Mouse (Mus musculus) adrenal gland, adult (tissue): ENCODE data around the gene Kalrn.

Experiments used
- DNase-seq, 2 experiments: peaks; one replicate each; pipeline ENCODE4 v3.0.0; 2022 to 2023; ENCODE audit warnings: low spot score in 1 of 2; ENCODE audit not compliant: inconsistent age in 2 of 2

The Kalrn gene

DNA sequence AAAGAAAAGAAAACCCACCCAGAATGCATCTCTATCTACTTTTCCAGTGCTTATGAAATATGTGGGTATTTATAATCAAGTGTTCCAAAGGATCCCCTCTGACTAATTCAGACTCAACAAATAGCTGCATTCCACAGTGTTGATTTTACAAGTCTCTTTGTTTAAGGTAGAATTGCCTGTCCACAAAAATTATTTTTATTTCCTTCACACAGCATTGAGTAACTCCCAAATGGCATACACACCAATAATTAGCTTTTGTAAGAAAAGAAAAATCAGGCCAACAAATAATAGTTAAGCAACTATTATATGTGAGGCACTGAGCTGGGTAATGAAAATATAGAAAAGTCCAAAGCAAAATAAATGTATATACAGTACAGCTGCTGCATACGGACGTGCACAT, 12.9 kb downstream of the Kalrn start:
- DNase-seq, result no peak

DNA sequence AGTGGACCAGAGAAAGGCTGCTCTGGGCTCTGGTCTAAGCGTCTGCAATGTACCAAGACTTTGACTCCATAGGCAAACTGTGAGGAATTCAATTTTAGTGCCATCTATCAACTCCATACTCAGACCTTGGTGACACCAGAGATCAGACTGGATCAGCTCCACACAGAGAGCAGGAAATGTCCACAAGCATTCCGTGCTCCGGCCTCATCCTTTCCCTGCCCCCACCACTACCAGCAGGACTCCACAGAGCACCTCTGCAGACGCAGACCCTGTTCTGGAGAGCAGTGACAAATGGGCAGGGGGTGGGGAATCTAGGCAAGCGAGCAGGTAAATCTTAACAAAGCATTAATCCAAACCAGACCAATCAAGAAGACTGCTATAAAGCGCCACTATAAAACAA, 15.4 kb downstream of the Kalrn start:
- DNase-seq, result no peak

DNA sequence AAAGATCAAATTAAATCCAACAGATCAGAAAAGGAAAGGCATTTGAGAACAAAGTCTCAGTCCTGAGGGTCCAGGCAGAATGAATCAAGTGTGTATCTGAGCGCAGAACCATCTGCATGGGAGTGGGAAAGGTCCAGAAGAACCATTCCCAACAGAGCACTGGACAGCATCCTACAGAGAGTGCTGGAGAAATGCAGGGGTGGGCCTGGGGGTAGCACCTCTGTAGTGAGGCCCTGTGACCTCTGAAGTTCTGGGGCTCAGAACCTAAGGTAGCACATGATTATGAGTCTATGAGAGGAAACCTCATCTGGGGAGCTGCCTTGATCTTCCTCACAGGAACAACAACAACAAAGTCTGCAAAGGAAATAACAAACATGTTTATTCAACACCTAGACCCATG, 20.6 kb downstream of the Kalrn start:
- DNase-seq, result no peak

DNA sequence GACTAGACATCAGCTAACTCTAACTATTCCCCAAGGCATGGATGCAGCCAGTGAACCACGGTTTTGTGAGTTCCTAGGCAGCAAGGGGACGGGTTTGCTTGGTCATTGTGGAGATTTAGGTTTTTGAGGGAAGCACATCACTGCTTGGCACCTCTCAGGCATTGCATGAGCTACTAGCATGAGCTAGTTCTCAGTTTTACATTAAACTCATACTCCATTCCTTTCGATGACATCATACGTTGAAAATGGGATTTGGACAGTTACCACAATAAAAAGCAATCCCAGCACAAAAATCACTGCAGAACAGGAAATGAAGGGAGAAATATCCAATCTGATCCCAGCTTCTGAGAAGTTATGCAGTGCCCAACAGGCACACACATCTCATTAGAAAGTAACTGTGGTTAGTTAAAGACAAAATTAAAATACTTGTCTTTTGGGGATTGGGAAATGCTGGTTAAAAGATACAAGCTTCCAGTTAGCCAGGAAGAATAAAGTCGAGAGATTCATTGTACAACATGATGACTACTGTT, 23.8 kb downstream of the Kalrn start:
- no peak for DNase-seq

DNA sequence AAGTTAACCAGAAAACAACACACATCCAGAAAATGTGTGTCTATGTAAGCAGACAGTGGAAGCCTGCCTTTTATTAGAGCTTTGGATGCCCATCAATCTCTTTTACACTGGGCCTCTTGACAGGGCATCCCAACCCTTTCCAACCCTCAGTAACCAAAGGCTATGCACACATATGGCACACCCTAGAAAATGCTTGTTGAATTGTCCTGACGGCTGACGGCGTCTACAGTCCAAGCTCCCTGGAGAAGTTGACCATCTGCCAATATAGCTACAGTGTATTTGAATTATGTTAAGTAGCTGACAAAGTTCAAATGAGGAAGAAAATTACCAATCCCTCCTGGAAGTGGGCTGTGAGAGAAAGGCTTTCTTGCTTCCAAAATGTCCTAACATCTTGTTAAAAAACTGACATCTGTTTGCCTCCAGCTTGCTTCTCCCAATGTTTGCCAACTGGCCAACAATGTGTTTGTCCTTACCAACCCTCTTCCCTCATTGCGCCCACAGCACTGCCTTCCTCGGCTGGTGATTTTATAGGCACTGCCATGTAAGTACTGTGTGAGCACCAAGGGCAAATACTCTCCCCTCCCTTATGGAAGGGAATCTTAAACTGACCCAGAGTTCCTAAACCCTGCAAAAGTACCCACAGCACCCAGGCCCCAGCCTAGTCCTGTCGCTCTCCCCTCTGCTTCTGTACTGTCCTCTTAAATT, 26.4 kb downstream of the Kalrn start:
- DNase-seq, result no peak

DNA sequence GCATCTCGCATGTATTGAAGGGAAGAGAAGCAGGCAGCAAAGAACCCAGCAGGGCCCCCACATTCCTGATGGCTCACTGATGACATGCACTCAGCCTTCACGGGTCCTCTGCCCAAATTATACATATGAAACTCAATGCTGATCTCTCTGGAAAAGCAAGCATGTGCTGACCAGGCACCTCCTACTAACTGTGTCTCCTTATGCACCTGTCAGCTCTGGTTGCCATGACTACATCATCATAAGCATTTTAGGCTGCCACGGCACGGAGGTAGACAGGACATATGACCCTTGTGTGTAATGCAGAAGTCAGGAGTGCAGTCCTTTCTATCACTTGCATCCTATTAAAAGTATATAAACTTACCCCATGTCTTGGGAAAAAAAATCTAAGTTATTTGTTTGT, 29.6 kb downstream of the Kalrn start:
- no peak for DNase-seq

DNA sequence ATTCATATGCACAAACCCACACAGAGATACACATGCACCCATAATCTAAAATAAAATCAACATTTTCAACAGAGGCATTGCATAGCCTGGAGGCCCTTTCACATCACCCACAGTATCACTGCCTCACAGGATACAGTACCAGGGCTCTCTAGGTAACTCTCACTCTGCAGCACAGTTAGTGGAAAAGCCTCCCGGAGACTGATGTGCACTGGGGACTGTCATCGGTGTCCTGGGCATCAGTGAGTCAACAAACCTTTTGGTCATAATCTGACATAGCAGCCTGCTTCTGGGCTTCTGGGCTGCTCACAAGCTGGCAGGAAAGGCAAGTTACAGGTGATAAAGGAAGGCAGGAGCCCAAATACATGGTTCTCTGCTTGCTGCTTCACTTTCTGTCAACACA, 31.0 kb downstream of the Kalrn start:
- no peak for DNase-seq

DNA sequence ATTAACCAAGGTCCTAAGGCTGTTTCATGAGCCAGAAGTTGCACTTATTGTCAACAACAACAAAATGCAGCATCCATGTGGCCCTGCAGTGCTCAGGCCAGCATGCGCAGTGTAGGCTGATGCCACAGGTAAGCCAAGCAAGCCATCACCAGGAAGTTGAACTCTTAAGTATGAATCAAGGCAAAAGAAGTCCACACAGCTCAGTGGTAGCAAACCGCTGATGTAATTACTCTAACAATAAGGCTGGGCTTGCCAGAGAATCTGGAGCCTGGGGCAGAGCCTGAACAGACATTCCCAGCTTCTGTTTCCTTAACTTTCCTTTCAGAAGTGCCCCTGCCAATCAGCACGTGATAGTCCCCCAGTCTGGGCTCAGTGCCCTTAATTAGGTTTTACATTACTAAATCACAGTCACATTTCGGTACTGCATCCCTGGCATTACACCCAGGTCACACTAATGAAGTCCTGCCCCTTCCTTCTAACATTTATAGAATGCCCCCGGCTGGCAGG, 34.6 kb downstream of the Kalrn start:
- no peak for DNase-seq

DNA sequence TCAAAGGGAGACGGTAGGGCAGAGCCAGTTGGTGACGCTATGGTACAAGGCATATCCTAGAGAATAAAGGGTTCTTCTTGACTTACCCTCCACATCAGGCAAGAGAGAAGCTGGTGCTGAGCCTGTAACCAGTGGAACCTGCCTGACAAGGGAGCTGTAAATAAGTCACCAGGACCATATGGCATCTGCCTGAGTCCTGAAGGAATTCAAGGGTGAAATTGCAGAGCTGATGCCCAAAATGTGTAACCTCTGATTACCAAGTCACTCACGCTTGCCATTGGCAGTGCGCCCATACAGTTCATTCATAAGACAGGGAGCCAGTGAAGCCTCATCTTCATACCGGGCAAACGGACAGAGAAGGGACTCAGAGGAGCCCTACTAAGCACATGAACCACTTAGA, 37.0 kb downstream of the Kalrn start:
- no peak for DNase-seq

DNA sequence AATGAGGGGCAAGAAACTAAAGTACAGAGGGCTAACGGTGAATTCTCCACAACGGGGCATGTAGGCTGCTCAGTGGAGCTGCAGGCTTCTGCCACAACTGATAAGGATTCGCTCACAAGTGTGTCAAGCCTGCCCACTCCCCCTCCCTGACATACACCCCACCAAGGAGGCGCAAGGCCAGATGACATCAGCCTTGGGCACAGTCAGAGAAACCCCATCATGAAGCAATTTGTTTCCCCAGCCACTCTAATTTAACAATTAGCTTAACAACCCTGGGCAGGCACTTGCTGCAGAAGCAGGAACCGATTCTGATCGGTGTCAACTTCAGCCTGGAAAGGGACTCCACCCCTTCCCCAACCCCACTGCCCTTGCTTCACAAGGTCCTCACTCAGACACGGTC, 38.2 kb downstream of the Kalrn start:
- DNase-seq, result peak; percentile 70 to 85

DNA sequence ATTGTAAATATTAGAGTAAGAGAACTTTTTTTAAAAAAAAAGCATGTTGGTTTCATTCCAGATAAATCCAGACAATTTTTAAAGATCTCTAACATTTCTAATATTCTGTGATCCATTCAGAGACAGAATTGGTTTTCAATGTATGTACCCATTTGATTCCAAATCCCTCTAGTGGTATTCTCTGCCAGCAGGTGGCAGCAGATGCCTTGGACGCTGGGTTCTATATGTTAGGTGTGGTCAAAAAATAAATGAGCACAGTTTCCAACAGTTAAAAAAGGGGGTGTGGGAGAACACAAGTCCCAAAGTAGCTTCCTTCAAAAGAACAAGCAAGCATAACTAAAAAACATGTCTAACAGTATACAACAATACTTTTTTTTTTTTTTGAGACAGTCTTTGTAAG, 41.8 kb downstream of the Kalrn start:
- DNase-seq, result peak; percentile 27 to 74

DNA sequence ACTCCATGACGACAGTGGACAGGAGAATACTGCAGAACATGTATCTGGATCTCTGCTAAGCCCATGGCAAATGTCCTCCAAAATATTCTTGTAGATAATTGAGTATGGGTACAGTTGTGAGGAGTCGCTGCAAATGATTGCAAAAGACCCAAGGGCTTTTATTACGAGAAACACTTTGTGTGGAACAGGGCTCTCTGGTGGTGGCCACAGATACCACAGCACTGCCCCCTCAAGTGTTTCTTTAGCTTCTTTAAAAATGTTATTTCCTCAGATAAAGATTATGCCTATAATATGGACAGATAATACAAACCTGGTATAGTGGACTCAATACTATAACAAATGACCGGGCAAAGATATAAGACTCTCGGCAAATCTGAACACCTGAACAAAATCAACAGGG, 43.3 kb downstream of the Kalrn start:
- DNase-seq, result no peak

DNA sequence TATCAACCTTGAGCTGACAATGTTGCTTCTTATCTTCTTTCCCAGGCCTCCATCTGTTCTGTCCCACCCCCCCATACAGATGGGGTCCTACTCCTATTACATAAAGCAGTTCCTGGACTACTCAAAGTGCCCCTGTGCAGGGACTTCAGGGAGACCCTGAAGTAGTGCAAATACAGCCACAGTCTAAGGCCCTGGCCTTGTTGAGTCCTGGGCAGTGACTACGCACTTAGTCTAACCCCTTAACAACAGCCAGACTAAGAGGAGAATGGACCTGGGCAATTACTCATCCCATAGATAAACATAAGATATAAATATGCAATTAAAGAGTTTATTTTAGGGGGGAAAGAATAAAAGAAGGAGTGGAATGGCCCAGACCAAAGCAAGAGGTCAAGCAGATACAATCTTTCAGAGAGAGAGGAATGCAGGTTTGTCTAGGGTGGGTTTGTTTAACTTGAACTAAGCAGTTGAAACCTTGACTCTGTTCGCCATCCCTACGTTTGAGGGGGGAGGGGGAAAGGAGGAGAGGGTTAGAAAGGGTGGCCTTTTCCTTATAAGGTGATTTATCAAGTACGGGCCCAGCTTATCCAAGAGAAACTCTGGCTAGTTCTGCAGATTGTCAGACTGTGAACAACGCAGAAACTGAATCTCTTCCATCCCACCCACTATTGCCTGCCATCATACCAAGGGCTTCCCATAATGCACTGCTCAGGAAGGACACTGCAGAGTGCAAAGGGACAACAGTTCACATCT, 44.9 kb downstream of the Kalrn start:
- DNase-seq, result no peak

DNA sequence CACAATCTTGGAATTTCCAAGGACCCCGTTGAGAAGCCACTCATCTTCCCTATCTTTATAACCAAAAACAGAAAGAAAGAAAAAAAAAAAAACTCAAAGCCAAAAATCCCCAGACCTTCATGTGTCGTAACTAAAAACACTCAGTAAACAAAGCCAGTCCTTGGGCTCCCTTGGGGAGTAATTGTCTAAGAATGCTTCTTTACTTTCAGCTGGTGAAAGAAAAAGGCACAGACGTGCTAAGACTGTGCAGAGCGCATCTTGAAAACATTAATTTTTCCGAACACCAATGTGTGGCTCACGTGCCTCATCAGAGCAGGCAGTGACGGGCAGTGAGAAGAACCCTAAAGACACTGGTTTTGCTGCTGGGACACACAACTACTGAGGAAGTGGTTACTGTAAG, 47.0 kb downstream of the Kalrn start:
- no peak for DNase-seq

DNA sequence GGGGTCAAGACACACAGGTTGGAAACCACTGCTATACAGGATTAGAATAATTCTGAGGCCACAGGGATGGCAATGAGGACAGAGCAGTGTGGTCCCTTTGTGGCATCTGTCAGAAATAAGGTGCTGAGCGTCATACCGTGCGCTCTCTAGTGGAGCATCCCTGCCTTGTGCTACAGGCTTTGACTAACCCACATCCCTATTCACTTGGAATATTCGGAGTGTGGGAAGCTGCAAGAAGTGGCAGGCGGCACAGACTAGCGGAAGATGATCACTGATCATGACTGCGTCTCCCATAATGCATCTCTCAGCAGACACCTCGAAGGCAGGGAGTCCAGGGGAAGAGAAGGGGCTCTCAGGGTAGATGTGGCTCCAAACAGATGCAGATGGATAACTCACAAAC, 47.5 kb downstream of the Kalrn start:
- DNase-seq, result no peak

DNA sequence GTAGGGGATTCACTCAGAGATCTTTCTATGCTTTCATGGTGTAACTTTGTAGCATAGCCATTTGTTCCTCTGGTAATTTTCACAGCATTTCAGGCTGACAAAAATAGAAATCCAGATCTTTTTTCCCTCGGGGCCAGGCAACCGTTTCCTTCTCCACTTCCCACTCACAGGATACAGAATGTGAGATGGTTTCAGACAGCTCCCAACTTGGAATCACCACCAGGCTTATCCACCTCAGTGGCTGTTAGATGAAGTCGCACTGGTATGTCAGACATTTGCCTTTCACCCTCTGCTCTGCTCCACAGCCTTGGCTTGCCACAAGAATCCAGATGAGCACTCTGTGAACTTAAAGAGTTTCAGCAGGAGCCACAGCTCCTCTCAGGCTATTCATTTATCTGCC, 48.1 kb downstream of the Kalrn start:
- DNase-seq, result peak in 1 of 2 experiments; percentile 30

DNA sequence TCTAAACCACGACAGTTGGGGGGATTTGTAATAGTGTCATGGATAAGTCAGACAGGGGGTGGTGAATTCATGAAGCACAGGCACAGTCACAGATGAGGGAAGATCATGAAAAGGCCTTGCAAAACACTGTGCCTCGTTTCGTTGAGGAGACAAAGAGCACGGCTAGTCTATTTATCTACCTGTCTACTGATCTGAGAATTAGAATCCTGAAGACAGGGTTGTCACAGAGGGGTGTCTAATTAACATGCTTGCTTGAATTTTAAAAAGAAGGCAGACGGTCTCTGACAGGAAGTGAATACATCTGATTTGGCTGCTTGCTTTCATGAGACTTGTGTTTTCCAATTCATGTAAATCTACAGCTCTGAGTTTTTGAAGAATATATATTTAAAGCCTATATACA, 52.3 kb downstream of the Kalrn start:
- no peak for DNase-seq

DNA sequence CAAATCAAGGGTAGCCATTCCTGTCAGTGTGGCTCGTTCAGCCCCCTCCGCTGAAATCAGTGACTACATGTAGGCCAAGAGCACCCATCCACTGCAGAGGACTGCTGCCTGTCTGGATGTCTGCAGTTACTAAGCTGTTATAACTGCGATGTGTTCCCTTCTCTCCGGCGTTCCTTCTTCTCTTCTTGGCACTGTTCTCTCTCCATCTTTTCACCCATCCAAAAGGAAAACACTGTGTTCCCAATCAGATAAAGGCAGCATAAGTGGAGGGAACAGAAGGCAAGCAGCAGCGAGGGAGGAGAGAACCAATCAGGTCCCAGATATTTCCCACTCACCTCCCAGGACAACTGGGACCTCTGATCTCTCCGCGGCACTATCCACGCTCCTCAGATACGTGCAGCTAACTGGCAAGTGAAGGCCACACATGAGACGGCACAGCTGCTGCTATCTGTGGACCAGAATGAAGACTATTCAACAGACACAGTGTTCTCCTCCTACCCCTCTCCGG, 56.4 kb downstream of the Kalrn start:
- no peak for DNase-seq

DNA sequence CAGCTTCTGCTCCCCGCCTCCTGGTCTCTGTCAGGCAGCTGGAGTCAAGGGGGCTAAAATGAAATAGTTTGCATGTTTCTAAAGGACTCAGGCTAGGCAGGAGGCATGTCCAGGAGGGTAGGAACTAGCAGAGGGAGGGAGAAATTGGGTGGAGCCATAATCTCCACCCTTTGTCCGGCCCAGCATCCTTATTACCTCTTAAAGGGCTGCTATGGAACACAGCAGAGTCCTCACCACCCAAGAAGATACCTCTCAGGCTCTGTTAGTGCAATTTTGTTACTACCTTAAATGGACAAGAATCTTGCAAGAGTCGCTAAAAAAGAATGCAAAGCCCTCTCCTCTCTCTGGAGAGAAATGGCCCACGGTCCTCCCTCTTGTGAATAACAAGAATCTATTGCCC, 57.8 kb downstream of the Kalrn start:
- no peak for DNase-seq

DNA sequence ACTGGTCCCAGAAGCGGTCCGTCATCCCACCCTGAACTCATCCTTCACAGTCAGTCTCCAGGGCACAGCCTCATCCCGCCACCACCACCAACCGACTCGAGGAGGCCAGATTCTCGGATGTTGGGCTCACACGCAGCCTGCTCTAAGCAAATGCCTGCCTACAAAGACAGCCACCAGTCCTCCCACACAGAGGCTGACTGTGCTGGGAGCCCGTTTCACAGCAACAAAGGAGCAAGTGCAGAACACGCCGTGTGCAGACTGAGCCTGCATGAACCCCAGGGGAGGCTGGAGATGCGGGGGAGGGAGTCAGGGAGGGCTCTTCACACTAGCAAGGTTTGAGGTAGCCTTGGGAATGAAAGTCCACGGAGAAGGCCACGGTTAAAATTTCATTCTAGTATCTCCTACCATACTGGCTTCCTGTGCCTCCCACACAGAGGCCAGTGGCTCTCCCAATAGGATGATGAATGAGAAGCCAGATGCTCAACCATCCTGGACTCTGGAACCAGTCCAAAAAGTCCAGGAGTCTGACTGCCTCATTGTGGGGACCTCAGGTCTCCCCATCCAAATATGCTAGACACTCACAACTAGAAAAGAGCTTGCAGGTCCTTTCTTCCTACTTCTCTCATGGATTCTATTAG, 59.3 kb downstream of the Kalrn start:
- DNase-seq, result no peak

DNA sequence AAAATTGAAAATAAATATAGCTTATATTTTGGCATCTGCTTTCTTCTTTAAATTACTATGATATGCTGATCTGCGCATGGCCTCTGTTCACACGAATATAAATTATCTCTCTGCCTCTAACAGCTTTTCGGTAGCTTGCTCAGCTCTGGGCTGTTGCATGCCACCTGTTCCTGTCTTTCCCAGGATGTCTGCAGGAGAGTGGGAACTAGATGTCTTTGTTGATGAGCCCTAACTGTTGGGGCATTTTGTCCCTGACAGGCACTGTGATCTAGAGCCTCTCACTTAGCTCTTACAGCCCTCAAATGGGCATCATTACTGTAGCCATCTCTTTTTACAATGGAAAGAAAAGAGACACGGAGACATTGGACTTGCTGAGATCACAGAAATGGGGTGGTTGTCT, 61.0 kb downstream of the Kalrn start:
- DNase-seq, result no peak

DNA sequence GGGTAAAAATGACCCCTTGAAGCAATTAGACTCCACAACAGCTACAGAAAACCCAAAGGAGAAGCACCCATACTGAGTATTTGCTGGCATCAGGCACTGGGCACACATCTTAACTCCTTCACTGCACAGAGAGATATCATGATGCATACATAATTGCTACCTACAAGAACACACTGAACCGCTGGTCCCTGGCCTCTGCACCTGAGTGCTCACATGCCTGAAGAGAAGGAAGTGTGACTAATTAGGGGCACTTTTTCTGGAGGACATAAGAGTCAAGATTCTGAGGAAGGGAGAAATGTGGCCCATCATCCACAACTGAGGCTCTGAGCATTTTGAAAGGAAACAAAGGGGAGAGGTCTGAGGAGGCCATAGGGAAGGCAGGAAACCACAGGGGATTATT, 65.2 kb downstream of the Kalrn start:
- no peak for DNase-seq
